Mouse (Mus musculus) heart, embryonic 13.5 days (tissue): ENCODE results near the gene Plekha5. TPM values are rescaled to one million over a fixed set of nuclear protein-coding genes. Genes with fewer than 3 reads are reported as not detected.

Experiments used
- ATAC-seq: fragments of 200-750 bp; cut with Nextera tagmentation; 2 replicates; pipeline ENCODE4 v1.8.0; 2017; ENCODE audit warnings: moderate TSS enrichment; ENCODE audit not compliant: insufficient number of reproducible peaks, low FRiP score, low TSS enrichment; ENCODE audit errors: extremely low read depth
- H3K27ac ChIP-seq: fragments of 300-500 bp; sonication (generic); replicated peaks from 2 replicates; pipeline ENCODE4 v1.5.1; 2015; ENCODE audit warnings: moderate library complexity, mild to moderate bottlenecking, inconsistent platforms
- H3K27me3 ChIP-seq: fragments of 300-500 bp; sonication (generic); replicated peaks from 2 replicates; pipeline ENCODE4 v1.6.1; 2015; ENCODE audit warnings: mild to moderate bottlenecking, inconsistent platforms
- H3K36me3 ChIP-seq: fragments of 300-500 bp; sonication (generic); 2 replicates; pipeline ENCODE4 v1.6.1; 2015; ENCODE audit warnings: mild to moderate bottlenecking, inconsistent platforms
- H3K4me1 ChIP-seq: fragments of 300-500 bp; sonication (generic); 2 replicates; pipeline ENCODE4 v1.6.1; 2015; ENCODE audit warnings: inconsistent platforms
- H3K4me2 ChIP-seq: fragments of 300-500 bp; sonication (generic); 2 replicates; pipeline ENCODE4 v1.6.1; 2015; ENCODE audit warnings: inconsistent platforms, mild to moderate bottlenecking, moderate library complexity
- H3K4me3 ChIP-seq: fragments of 300-500 bp; sonication (generic); 2 replicates; pipeline ENCODE4 v1.5.1; 2015; ENCODE audit warnings: moderate library complexity, mild to moderate bottlenecking, inconsistent platforms
- H3K9ac ChIP-seq: fragments of 300-500 bp; sonication (generic); 2 replicates; pipeline ENCODE4 v1.6.1; 2015; ENCODE audit warnings: inconsistent platforms, mild to moderate bottlenecking, moderate library complexity
- H3K9me3 ChIP-seq: fragments of 300-500 bp; sonication (generic); 2 replicates; pipeline ENCODE4 v1.6.1; 2016; ENCODE audit warnings: inconsistent platforms
- WGBS: fragments of 180-500 bp; shearing (Covaris S2); methylation state at CpG from one replicate; pipeline ENCODE4 v1.1.7; 2015; ENCODE audit warnings: mixed read lengths; 5-methylcytosine and 5-hydroxymethylcytosine counted together
- polyA plus RNA-seq: library from polyadenylated mRNA; unstranded; fragments of >200 nt; fragmentation: Nextera tagmentation; extraction: Ambion mirVana; gene quantifications from 2 replicates; pipeline ENCODE4 v1.2.1, GENCODE M21; 2015

Gene Plekha5
- 18.4 and 18.7 TPM in 2 replicates for polyA plus RNA-seq

DNA sequence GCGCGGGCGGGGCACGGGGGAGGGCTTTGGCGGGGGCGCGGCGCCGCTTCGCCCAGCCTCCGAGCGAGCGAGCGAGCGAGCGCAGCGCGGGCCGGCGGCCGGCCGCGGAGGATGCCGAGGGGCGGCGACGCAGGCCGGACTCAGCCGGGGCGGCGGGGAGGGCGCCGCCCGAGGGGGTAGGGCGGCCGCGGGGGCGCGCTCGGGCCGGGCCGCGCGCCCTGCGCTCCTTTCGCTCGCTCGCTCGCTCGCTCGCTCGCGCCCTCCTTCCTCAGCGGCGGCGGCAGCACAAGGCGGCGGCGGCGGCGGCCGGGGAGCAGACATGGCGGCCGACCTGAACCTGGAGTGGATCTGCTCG lies at the start of gene Plekha5:
TSS of gene Plekha5 (plus strand) at position 209 of the 355 bp plus-strand sequence.
- Histone ChIP-seq H3K27me3 (no peaks in the 10 kb centered on the region), H3K4me3 (peak within 1 kb of the TSS; percentile 90), H3K4me1 (peaks cover 12% of the 10 kb centered on the region), H3K9me3 (peaks cover 4% of the 10 kb centered on the region; the same call in 1 of the 2 replicates), H3K4me2 (peak within 1 kb of the TSS; percentile 93), H3K36me3 (peaks cover 11% of the 10 kb centered on the region), H3K27ac (peak within 1 kb of the TSS; percentile 79), H3K9ac (peak within 1 kb of the TSS; percentile 94)
- 1% methylated on average over 43 of the region's 65 CpGs for WGBS
- peak; percentile 78 for ATAC-seq

DNA sequence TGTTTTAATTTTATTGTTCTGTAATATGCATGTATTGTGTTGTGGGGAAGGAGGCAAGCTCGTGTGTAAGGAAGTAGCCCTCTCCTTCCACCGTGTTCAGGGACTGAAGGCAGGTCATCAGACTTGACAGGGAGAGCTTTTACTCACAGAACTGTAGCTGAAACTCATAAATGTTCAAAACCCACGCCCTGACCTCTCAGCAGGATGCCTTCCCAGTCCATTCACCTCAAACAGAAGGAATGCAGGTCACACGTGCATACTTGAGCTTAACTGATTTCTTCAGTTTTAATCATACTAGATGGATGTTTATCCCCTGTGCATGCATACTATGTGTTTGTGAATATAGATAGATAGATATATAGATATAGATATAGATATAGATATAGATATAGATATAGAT lies 48.2 kb upstream of the Plekha5 start:
- no peak for ATAC-seq
- no peak overlapping the region for H3K4me3 ChIP-seq
- H3K4me2 ChIP-seq = no peak overlapping the region
- WGBS = 61% methylated on average over 4 of the region's 4 CpGs
- H3K9ac ChIP-seq = no peak overlapping the region
- no peaks in the 10 kb centered on the region for H3K36me3 ChIP-seq
- no peaks in the 10 kb centered on the region for H3K4me1 ChIP-seq
- no peaks in the 10 kb centered on the region; the same call in 1 of the 2 replicates for H3K27me3 ChIP-seq
- H3K27ac ChIP-seq = no peak overlapping the region
- H3K9me3 ChIP-seq = no peaks in the 10 kb centered on the region

GRCm38 (mm10) chr6:140380588-140380987 lies 43.3 kb upstream of the Plekha5 start:
- Histone ChIP-seq H3K9ac (no peak overlapping the region), H3K4me3 (no peak overlapping the region), H3K36me3 (no peaks in the 10 kb centered on the region), H3K27ac (no peak overlapping the region), H3K4me1 (no peaks in the 10 kb centered on the region), H3K4me2 (no peak overlapping the region), H3K9me3 (no peaks in the 10 kb centered on the region), H3K27me3 (no peaks in the 10 kb centered on the region)
- ATAC-seq = no peak
- 40% methylated on average over 2 of the region's 2 CpGs for WGBS

- Histone ChIP-seq H3K36me3 (no peaks in the 10 kb centered on the region), H3K9me3 (no peaks in the 10 kb centered on the region), H3K4me1 (no peaks in the 10 kb centered on the region), H3K9ac (no peak overlapping the region), H3K27me3 (no peaks in the 10 kb centered on the region), H3K4me2 (no peak overlapping the region), H3K4me3 (no peak overlapping the region), H3K27ac (no peak overlapping the region)
- 80% methylated on average over 8 of the region's 8 CpGs for WGBS
- ATAC-seq = no peak
Measured at GRCm38 (mm10) chr6:140381162-140381561, 42.7 kb upstream of the Plekha5 start.

GRCm38 (mm10) chr6:140383580-140384400 lies 40.1 kb upstream of the Plekha5 start:
- Histone ChIP-seq H3K27ac (no peak overlapping the region), H3K4me1 (no peaks in the 10 kb centered on the region), H3K36me3 (no peaks in the 10 kb centered on the region), H3K27me3 (no peaks in the 10 kb centered on the region), H3K4me3 (no peak overlapping the region), H3K4me2 (no peak overlapping the region), H3K9me3 (no peaks in the 10 kb centered on the region), H3K9ac (no peak overlapping the region)
- ATAC-seq = no peak
- WGBS = 82% methylated on average over 10 of the region's 10 CpGs

GRCm38 (mm10) chr6:140396687-140397086 lies 27.2 kb upstream of the Plekha5 start:
- H3K4me2 ChIP-seq = no peak overlapping the region
- WGBS = 83% methylated on average over 7 of the region's 7 CpGs
- no peak for ATAC-seq
- H3K4me3 ChIP-seq = no peak overlapping the region
- H3K36me3 ChIP-seq = no peaks in the 10 kb centered on the region
- H3K27me3 ChIP-seq = no peaks in the 10 kb centered on the region
- H3K9ac ChIP-seq = no peak overlapping the region
- H3K9me3 ChIP-seq = no peaks in the 10 kb centered on the region
- no peak overlapping the region for H3K27ac ChIP-seq
- no peaks in the 10 kb centered on the region for H3K4me1 ChIP-seq

DNA sequence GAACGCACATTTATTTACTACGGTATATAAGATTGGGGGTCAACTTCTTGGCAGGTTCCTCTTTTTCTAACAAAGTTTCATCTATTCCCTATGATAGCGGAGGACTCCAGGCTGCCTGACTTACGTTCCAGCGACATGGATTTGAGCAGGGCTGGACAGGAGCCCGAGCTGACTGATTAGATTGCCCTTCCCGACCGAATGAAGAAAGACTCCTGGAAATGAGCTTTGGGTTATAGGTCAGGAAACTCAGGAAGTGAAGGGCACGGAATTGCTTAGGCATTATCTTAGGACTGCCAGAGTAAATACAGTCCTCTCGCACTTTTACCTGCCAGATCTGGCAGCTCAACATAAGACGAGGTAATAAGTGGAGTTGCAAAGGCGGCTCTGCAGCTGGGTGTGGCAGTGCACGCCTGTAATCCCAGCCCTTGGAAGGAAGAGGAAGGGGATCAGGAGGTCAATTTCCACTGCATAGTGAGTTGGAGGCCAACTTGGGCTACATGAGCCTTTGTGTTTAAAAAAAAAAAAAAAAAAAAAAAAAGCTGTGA lies 21.0 kb upstream of the Plekha5 start:
- H3K36me3 ChIP-seq = no peaks in the 10 kb centered on the region
- no peak for ATAC-seq
- no peaks in the 10 kb centered on the region for H3K9me3 ChIP-seq
- no peak overlapping the region for H3K9ac ChIP-seq
- no peak overlapping the region for H3K27ac ChIP-seq
- H3K4me1 ChIP-seq = no peaks in the 10 kb centered on the region; the same call in 1 of the 2 replicates
- no peaks in the 10 kb centered on the region for H3K27me3 ChIP-seq
- H3K4me2 ChIP-seq = no peak overlapping the region
- WGBS = 52% methylated on average over 13 of the region's 13 CpGs
- H3K4me3 ChIP-seq = no peak overlapping the region

- H3K9me3 ChIP-seq = peaks cover 4% of the 10 kb centered on the region; the same call in 1 of the 2 replicates
- WGBS = 73% methylated on average over 3 of the region's 3 CpGs
Measured at GRCm38 (mm10) chr6:140411996-140412395, 11.9 kb upstream of the Plekha5 start.

DNA sequence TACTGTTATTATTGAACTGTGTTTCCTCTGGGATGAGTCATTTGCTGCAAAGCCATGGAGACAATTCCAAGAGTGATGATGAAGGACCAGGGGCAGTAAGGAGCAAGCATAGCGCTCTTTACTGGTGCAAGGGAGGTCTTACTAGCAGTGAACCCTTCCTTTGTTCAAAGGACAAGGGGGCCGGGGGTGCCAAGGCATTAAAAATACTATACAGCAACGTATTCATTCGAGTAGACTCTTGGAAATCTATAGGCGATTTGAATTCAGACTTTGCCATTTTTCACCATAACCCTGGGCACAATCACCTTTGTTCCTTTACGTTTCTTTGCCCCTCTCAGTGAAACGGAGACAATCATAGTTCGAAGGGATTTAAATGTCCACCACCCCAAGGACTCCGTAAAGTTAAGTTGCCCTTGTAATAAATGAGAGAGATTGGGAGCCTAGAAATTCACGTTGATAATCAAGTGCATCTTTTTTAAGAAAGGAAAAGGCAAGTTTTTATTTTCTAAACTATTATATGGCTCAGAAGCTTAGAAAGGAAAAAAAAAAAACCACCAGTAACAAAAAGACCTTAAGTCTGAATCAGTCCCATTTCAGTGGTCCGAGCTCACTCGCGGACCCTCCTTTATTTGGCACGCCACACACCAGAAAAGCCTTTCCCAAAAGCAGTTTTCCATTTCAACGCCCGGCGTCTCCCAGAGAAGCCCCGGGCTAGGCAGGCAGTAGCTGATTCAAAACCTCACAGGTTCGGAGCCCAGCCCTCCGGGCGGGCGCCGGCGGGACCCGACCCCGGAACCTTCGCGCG lies 611 bp upstream of the Plekha5 start:
- WGBS = 12% methylated on average over 29 of the region's 29 CpGs
- Histone ChIP-seq H3K9ac (peak overlapping the region; percentile 94), H3K36me3 (peaks cover 5% of the 10 kb centered on the region), H3K4me2 (peak overlapping the region; percentile 93), H3K9me3 (peaks cover 4% of the 10 kb centered on the region; the same call in 1 of the 2 replicates), H3K4me3 (peak overlapping the region; percentile 90), H3K4me1 (peaks cover 12% of the 10 kb centered on the region), H3K27me3 (no peaks in the 10 kb centered on the region), H3K27ac (peak overlapping the region; percentile 79)
- no peak for ATAC-seq

More at GRCm38 (mm10) chr6:140411996-140412395, 11.9 kb upstream of the Plekha5 start:
- H3K4me1 ChIP-seq = no peaks in the 10 kb centered on the region
- no peaks in the 10 kb centered on the region for H3K36me3 ChIP-seq
- H3K27me3 ChIP-seq = no peaks in the 10 kb centered on the region
- ATAC-seq = no peak
- H3K9ac ChIP-seq = no peak overlapping the region
- no peak overlapping the region for H3K4me2 ChIP-seq
- no peak overlapping the region for H3K4me3 ChIP-seq
- no peak overlapping the region for H3K27ac ChIP-seq

- Histone ChIP-seq H3K9me3 (peaks cover 3% of the 10 kb centered on the region; the same call in 1 of the 2 replicates), H3K4me2 (peak overlapping the region; percentile 93), H3K27ac (peak overlapping the region; percentile 79), H3K27me3 (no peaks in the 10 kb centered on the region), H3K4me3 (peak overlapping the region; percentile 90), H3K9ac (peak overlapping the region; percentile 94), H3K4me1 (peaks cover 12% of the 10 kb centered on the region), H3K36me3 (peaks cover 17% of the 10 kb centered on the region)
- peak; percentile 49 for ATAC-seq
- under 1% methylated on average over 63 of the region's 72 CpGs for WGBS
Measured at GRCm38 (mm10) chr6:140424201-140424990, 542 bp downstream of the Plekha5 start.
